Mouse (Mus musculus) stomach, embryonic 14.5 days (tissue): ENCODE results near the gene Elmo3. TPM values are rescaled to one million over a fixed set of nuclear protein-coding genes. Genes with fewer than 3 reads are reported as not detected.
A peak's percentile ranks its signal among the peaks of the same experiment; 100 is the strongest.

Experiments used
- ATAC-seq: fragments of 200-750 bp; cut with Nextera tagmentation; 2 replicates; pipeline ENCODE4 v1.8.0; 2017; ENCODE audit warnings: low read depth, moderate TSS enrichment; ENCODE audit not compliant: insufficient number of reproducible peaks, insufficient read depth, low FRiP score
- H3K27ac ChIP-seq: fragments of 300-500 bp; sonication (generic); 2 replicates; pipeline ENCODE4 v1.5.1; 2014; ENCODE audit warnings: mild to moderate bottlenecking, low read length, moderate library complexity, mixed read lengths
- H3K27me3 ChIP-seq: fragments of 300-500 bp; sonication (generic); 2 replicates; pipeline ENCODE4 v1.6.1; 2014; ENCODE audit warnings: low read length, control low read depth, mixed read lengths; ENCODE audit not compliant: control insufficient read depth, insufficient read depth
- H3K36me3 ChIP-seq: fragments of 300-500 bp; sonication (generic); 2 replicates; pipeline ENCODE4 v1.6.1; 2014; ENCODE audit warnings: mild to moderate bottlenecking, control low read depth, low read length, moderate library complexity, mixed read lengths; ENCODE audit not compliant: control insufficient read depth, insufficient read depth
- H3K4me1 ChIP-seq: fragments of 300-500 bp; sonication (generic); 2 replicates; pipeline ENCODE4 v1.6.1; 2014; ENCODE audit warnings: low read length, control low read depth, mixed read lengths; ENCODE audit not compliant: control insufficient read depth, insufficient read depth
- H3K4me2 ChIP-seq: fragments of 300-500 bp; sonication (generic); replicated peaks from 2 replicates; pipeline ENCODE4 v1.6.1; 2014; ENCODE audit warnings: low read depth, low read length, control low read depth
- H3K4me3 ChIP-seq: fragments of 300-500 bp; sonication (generic); 2 replicates; pipeline ENCODE4 v1.5.1; 2014; ENCODE audit warnings: low read depth, low read length, control low read depth
- H3K9ac ChIP-seq: fragments of 300-500 bp; sonication (generic); replicated peaks from 2 replicates; pipeline ENCODE4 v1.6.1; 2014; ENCODE audit warnings: low read depth, mild to moderate bottlenecking, control low read depth, low read length, moderate library complexity, mixed read lengths
- H3K9me3 ChIP-seq: fragments of 300-500 bp; sonication (generic); 2 replicates; pipeline ENCODE4 v1.6.1; 2016; ENCODE audit warnings: low read depth, low read length, control low read depth; ENCODE audit not compliant: control insufficient read depth
- WGBS: fragments of 180-500 bp; shearing (Covaris S2); extraction: QIAGEN DNeasy Blood & Tissue Kit; methylation state at CpG from one replicate; pipeline ENCODE4 v1.1.7; 2014; 5-methylcytosine and 5-hydroxymethylcytosine counted together
- polyA plus RNA-seq: library from polyadenylated mRNA; unstranded; fragments of >200 nt; fragmentation: Nextera tagmentation; extraction: Ambion mirVana; gene quantifications from 2 replicates; pipeline ENCODE4 v1.2.1, GENCODE M21; 2014

Gene Elmo3
- polyA plus RNA-seq, 1 experiment from 2014 or later, result 15.2 TPM

- Histone ChIP-seq H3K4me3 (no peak overlapping the region), H3K36me3 (peaks cover 37% of the 10 kb centered on the region), H3K4me2 (no peak overlapping the region), H3K9me3 (no peaks in the 10 kb centered on the region), H3K9ac (no peak overlapping the region), H3K27me3 (no peaks in the 10 kb centered on the region), H3K27ac (no peak overlapping the region), H3K4me1 (peaks cover 20% of the 10 kb centered on the region)
- no peak for ATAC-seq
- WGBS, result 84% methylated on average over 15 of the region's 15 CpGs
These were observed 3.9 kb downstream of the Elmo3 start for GRCm38 (mm10) chr8:105309142-105309847.

GRCm38 (mm10) chr8:105310118-105310517, 4.7 kb downstream of the Elmo3 start:
- 80% methylated on average over 8 of the region's 8 CpGs for WGBS
- Histone ChIP-seq H3K4me2 (no peak overlapping the region), H3K9ac (no peak overlapping the region), H3K27ac (no peak overlapping the region), H3K9me3 (no peaks in the 10 kb centered on the region), H3K36me3 (peaks cover 39% of the 10 kb centered on the region), H3K4me1 (peaks cover 13% of the 10 kb centered on the region), H3K4me3 (no peak overlapping the region), H3K27me3 (no peaks in the 10 kb centered on the region)
- no peak for ATAC-seq

GRCm38 (mm10) chr8:105311718-105312117, 6.3 kb downstream of the Elmo3 start:
- H3K9me3 ChIP-seq, result no peaks in the 10 kb centered on the region
- no peak overlapping the region for H3K27ac ChIP-seq
- H3K4me3 ChIP-seq, result no peak overlapping the region
- H3K4me1 ChIP-seq, result no peaks in the 10 kb centered on the region
- ATAC-seq, result no peak
- H3K9ac ChIP-seq, result no peak overlapping the region
- no peak overlapping the region for H3K4me2 ChIP-seq
- peaks cover 40% of the 10 kb centered on the region for H3K36me3 ChIP-seq
- WGBS, result 91% methylated on average over 1 of the region's 1 CpGs
- H3K27me3 ChIP-seq, result no peaks in the 10 kb centered on the region

- Histone ChIP-seq H3K4me3 (no peak overlapping the region), H3K9me3 (no peaks in the 10 kb centered on the region), H3K4me2 (no peak overlapping the region), H3K4me1 (no peaks in the 10 kb centered on the region), H3K36me3 (peaks cover 27% of the 10 kb centered on the region), H3K27ac (no peak overlapping the region), H3K27me3 (no peaks in the 10 kb centered on the region), H3K9ac (no peak overlapping the region)
- no peak for ATAC-seq
- 88% methylated on average over 8 of the region's 8 CpGs for WGBS
These were observed 7.6 kb downstream of the Elmo3 start for GRCm38 (mm10) chr8:105312891-105313481.

- Histone ChIP-seq H3K9me3 (no peaks in the 10 kb centered on the region), H3K4me3 (no peak overlapping the region), H3K9ac (no peak overlapping the region), H3K4me2 (no peak overlapping the region), H3K27ac (no peak overlapping the region), H3K36me3 (peaks cover 24% of the 10 kb centered on the region), H3K4me1 (no peaks in the 10 kb centered on the region), H3K27me3 (no peaks in the 10 kb centered on the region)
- 79% methylated on average over 9 of the region's 9 CpGs for WGBS
- no peak for ATAC-seq
These were observed 8.4 kb downstream of the Elmo3 start for GRCm38 (mm10) chr8:105313622-105314402.

GRCm38 (mm10) chr8:105315073-105315769, 9.8 kb downstream of the Elmo3 start:
- Histone ChIP-seq H3K4me3 (no peak overlapping the region), H3K9me3 (no peaks in the 10 kb centered on the region), H3K9ac (no peak overlapping the region), H3K4me1 (no peaks in the 10 kb centered on the region), H3K27me3 (no peaks in the 10 kb centered on the region), H3K27ac (no peak overlapping the region), H3K4me2 (no peak overlapping the region), H3K36me3 (peaks cover 26% of the 10 kb centered on the region)
- WGBS, result 90% methylated on average over 18 of the region's 18 CpGs
- 0 out of 2 replicates have a peak, but pooled peaks have one; percentile 24 for ATAC-seq

- WGBS, result 96% methylated on average over 4 of the region's 4 CpGs
- no peaks in the 10 kb centered on the region for H3K4me1 ChIP-seq
These were observed 12.5 kb downstream of the Elmo3 start for GRCm38 (mm10) chr8:105317941-105318340.

GRCm38 (mm10) chr8:105318662-105319190, 13.3 kb downstream of the Elmo3 start:
- Histone ChIP-seq H3K4me3 (no peak overlapping the region), H3K36me3 (peaks cover 19% of the 10 kb centered on the region), H3K4me1 (no peaks in the 10 kb centered on the region), H3K9ac (no peak overlapping the region), H3K9me3 (no peaks in the 10 kb centered on the region), H3K27me3 (no peaks in the 10 kb centered on the region), H3K4me2 (no peak overlapping the region), H3K27ac (no peak overlapping the region)
- no peak for ATAC-seq
- 82% methylated on average over 11 of the region's 11 CpGs for WGBS

More at GRCm38 (mm10) chr8:105317941-105318340, 12.5 kb downstream of the Elmo3 start:
- ATAC-seq, result no peak
- no peak overlapping the region for H3K9ac ChIP-seq
- no peak overlapping the region for H3K4me3 ChIP-seq
- no peak overlapping the region for H3K4me2 ChIP-seq
- H3K9me3 ChIP-seq, result no peaks in the 10 kb centered on the region
- H3K36me3 ChIP-seq, result peaks cover 26% of the 10 kb centered on the region
- H3K27me3 ChIP-seq, result no peaks in the 10 kb centered on the region
- H3K27ac ChIP-seq, result no peak overlapping the region
